Mouse (Mus musculus): ENCODE data around the gene Med22. TPM values are rescaled to one million over a fixed set of nuclear protein-coding genes. Genes with fewer than 3 reads are reported as not detected.

Med22 gene
- total RNA-seq, 2 experiments from 2014 or later, result 30.2 to 36.1 TPM

DNA sequence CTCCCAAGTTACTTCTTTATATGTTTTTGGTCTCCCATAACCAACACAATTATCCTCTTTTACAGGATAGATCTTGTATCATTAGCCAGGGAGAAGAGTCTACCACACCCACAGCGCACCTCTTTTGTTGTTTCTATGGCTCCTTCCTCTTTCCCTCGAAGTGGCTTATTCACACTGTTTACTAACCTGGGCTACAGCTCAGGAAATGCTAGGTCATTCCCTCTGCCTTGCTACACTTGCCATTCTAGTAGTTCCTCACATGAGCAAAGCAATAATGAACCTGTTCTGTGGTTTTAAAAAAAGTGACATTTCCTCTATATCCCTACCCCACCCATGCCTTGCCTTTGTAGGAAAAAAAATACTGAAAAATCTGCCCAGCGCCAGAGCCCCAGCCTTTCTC is 47.6 kb downstream of the Med22 start:
- DNase-seq, result no peak

Other genes with a start within 250 kb of the Med22 start
- gene Lcn4, start 239.4 kb downstream of the Med22 start, total RNA-seq (2021), result not detected
- gene Abo, start 45.7 kb downstream of the Med22 start, total RNA-seq (2021), result not detected
- gene Surf6, start 7.8 kb downstream of the Med22 start, total RNA-seq (2021), result 10 to 100 TPM; 14.7 to 15.7 TPM
- 100 to 1,000 TPM; 414 to 433 TPM for gene Rpl7a, start 87 bp upstream of the Med22 start, total RNA-seq (2021)
- 10 to 100 TPM; 16.4 to 17.4 TPM for gene Surf2, start 5.7 kb upstream of the Med22 start, total RNA-seq (2021)
- gene Surf1, start 5.9 kb upstream of the Med22 start, total RNA-seq (2021), result 10 to 100 TPM; 40.7 to 41.9 TPM
- gene Surf4, start 23.3 kb upstream of the Med22 start, total RNA-seq (2021), result 100 to 1,000 TPM; 110 to 117 TPM
- not detected for gene Stkld1, start 23.4 kb upstream of the Med22 start, total RNA-seq (2021)
- gene Rexo4, start 53.7 kb upstream of the Med22 start, total RNA-seq (2021), result 10 to 100 TPM; 19.1 to 20.4 TPM
- gene Adamts13, start 62.7 kb upstream of the Med22 start, total RNA-seq (2021), result not detected
- gene Cacfd1, start 99.2 kb upstream of the Med22 start, total RNA-seq (2021), result 10 to 100 TPM; 28.0 to 29.7 TPM
- under 1 TPM; 0.18 to 0.24 TPM for gene Slc2a6, start 117.3 kb upstream of the Med22 start, total RNA-seq (2021)
- gene Mymk, start 161.5 kb upstream of the Med22 start, total RNA-seq (2021), result not detected
- gene Adamtsl2, start 168.7 kb upstream of the Med22 start, total RNA-seq (2021), result 10 to 100 TPM; 10.6 to 11.4 TPM
- gene Fam163b, start 231.8 kb upstream of the Med22 start, total RNA-seq (2021), result under 1 TPM; 0.55 to 0.65 TPM

Measured in heart, postnatal 4 days (tissue).